ENCODE assay signal across 16 mouse cellular contexts in the genomic region with DNA sequence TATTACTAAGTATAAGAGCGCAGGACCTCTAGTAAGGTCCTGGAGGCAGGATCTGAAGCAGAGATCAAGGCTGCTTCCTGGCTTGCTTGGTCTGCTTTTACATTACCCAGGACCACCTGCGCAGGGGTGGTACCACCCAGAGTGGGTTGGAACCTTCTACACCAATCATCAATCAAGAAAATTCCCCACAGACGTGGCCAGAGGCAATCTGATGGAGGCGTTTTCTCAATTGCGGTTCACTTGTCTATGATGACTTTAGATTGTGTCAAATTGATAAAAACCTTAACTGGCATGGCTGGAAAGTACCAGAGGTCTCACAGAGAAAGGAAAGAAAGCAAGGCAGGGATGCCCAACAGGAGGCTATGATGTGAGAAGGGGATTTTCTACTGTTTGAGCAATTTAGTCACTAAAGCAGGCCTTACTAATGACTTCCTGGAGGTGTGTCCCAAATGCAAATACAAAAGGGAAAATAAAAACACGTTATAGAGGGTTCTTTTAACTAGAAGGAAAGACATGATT.
"Had no signal": no experiment of that assay in that cellular context is flagged by ENCODE, and none has a peak within 500 bp of the region (broad histone marks: within the 10 kb centered on the region; RNA-seq: fewer than 3 reads in every experiment).

No protein-coding gene starts in this region.

- H3K4me1 ChIP-seq: liver, embryonic 13.5 days had no signal

- H3K9me3 ChIP-seq: liver, embryonic 13.5 days had no signal

- H3K9ac ChIP-seq: liver, embryonic 13.5 days; lung, embryonic 14.5 days; midbrain, embryonic 12.5 days had no signal

- H3K4me3 ChIP-seq: liver, embryonic 13.5 days; midbrain, embryonic 12.5 days; myocyte had no signal

- DNase-seq: kidney, adult 18-20 months; kidney, adult 9 months; kidney, postnatal 14 days; kidney, postnatal 4 days; layer of hippocampus, adult 9-11 months; liver, embryonic 13.5 days; lung, embryonic 14.5 days; right cerebral cortex, postnatal 4 days; thymus, adult 2 months; thymus, postnatal 14 days had no signal

- ATAC-seq: lung, postnatal 0 days; midbrain, embryonic 16.5 days had no signal

- H3K4me2 ChIP-seq: liver, embryonic 13.5 days; lung, embryonic 14.5 days; midbrain, embryonic 12.5 days had no signal

- H3K27ac ChIP-seq: liver, embryonic 13.5 days; macrophage; midbrain, embryonic 12.5 days; stomach, postnatal 0 days had no signal

- H3K36me3 ChIP-seq: liver, embryonic 13.5 days; midbrain, embryonic 12.5 days had no signal
